Mouse (Mus musculus) layer of hippocampus, postnatal 36 days (tissue): ENCODE measurements at regions not wholly inside any gene's neighbourhood (a gene's known extent, or its start where the extent isn't known, plus 50 kb on each side); places are given as distances from the start of the nearest gene placed in this dataset.

Experiments used
- DNase-seq, 2 experiments: peaks; one replicate each; pipeline ENCODE4 v3.0.0; 2022

DNA sequence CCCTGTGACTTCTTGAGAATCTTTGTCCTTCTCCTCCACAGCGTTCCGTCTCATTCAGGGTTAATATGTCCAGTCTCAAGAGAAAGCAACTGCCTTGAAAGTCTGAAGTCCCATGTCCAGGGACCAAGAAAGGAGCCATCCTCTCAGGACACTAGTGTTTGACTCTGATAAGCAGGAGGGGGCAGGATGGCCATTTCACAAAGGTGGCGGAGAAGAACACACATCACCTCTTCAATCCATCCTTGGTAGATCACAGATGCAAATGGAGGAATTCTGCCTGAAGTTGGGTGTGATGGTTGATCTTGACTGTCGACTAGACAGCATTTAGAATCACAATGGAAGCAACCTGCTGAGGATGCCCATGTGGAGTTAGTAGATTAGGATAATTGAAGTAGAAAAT lies 360.9 kb downstream of the Cd83 start:
- no peak for DNase-seq

- no peak for DNase-seq
Observed at GRCm38 (mm10) chr13:44147841-44148240, 363.3 kb downstream of the Cd83 start.

GRCm38 (mm10) chr13:44149499-44149898 lies 364.9 kb downstream of the Cd83 start:
- DNase-seq, result no peak

GRCm38 (mm10) chr13:44151526-44151925 lies 367.0 kb downstream of the Cd83 start:
- DNase-seq, result no peak

GRCm38 (mm10) chr13:44152806-44153613 lies 368.4 kb downstream of the Cd83 start:
- DNase-seq, result no peak

DNA sequence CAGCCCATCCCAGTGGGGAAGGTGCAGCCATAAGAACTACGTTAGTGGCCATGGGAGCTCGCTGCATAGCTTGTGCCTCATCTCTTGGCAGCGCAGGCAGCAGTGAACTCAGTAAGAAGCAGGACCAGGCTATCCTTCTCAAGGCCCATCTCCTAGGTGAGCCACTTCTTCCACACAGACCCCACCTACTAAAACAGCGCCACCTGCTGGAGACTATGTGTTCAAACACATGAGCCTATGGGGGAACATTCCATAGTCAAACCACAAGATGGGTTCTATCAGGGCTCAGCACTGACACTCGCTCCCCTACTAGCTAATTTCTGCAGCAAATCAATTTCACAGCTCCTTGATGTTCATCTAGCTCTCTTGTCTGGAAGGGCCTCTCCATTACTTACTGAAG lies 369.2 kb downstream of the Cd83 start:
- no peak for DNase-seq

DNA sequence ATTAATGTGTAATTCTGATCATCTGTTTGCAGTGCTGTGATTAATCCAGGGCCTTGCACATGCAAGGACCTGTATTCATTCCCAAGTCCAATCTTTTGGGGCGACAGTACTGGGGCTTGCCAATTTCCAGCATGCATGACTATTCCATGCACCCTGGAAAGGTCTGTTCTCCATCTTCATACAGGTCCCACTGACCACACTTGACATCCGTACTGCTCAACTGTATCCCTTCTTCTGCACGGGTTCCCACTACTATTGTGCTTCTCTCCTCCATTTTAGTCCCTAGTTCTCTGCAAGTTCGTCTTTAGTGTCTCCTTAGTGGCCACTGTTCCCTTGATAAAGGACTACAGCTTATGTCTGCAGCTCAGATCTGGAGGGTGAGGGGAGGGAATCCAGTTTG lies 371.4 kb downstream of the Cd83 start:
- DNase-seq, result no peak

DNA sequence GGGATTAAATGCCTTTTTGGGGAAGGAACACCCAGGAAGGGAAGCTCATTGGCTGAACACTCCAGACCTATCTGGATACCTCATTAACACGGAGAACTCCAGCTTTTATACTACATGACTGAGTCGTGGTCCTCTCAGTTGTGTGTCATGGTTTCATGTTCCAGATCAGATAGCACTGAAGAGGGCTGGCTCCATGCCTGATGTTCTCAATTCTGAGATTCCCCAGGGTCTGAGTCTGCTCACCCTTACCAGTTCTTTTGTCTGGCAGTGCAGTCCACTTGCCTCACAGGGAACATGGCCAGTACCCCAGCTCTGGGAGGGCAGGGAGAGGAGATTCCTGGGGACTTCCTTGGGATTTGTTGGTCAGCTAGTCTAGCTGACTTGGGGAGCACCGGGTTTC lies 372.0 kb downstream of the Cd83 start:
- no peak for DNase-seq

DNA sequence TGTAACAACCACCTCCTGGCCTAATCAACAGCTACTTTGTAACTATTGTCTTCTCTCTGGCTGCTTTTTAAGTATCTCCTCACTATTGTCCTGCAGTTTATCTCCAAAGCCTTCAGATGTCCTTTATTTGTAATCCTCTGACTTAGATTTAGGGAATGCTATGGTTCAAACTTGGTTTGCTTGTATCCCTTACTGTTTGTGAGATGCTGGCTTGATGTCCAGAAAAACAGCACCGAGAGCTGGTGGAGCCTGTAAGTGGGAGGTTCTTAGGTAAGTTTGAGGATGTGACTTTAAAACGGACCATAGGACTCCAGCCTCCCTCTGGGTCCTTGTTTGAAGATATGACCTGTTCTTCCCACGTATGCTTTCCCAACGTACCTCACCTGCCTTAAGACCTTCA lies 372.7 kb downstream of the Cd83 start:
- no peak for DNase-seq

- DNase-seq, result no peak
Observed at GRCm38 (mm10) chr13:44158364-44158763, 373.8 kb downstream of the Cd83 start.

DNA sequence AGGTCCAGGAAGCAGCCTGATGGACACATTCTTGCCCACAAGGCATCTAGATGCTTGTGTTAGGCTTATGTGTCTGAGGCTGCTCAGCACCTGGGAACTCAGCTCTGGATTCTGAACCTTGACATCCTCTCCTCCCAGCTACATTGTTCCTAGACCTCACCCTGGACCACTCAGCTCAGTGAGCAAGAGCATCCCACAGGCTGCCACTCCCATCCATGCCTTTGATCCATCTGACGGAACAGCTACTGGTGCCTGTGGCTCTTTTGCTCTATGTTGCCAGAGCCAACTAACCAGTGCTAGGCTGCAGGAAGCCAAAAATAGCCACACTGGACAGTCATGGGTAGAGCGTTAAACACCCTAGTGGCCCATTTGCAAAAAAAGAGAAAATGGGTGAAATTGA lies 374.8 kb downstream of the Cd83 start:
- no peak for DNase-seq

GRCm38 (mm10) chr13:44164746-44165145 lies 380.2 kb downstream of the Cd83 start:
- no peak for DNase-seq

GRCm38 (mm10) chr13:44167186-44167585 lies 382.6 kb downstream of the Cd83 start:
- peak; percentile 30 to 31 for DNase-seq

GRCm38 (mm10) chr13:44168186-44168585 lies 383.6 kb downstream of the Cd83 start:
- DNase-seq, result no peak

GRCm38 (mm10) chr13:44171639-44172038 lies 387.1 kb downstream of the Cd83 start:
- DNase-seq, result no peak

GRCm38 (mm10) chr13:44172701-44173100 lies 388.1 kb downstream of the Cd83 start:
- no peak for DNase-seq

DNA sequence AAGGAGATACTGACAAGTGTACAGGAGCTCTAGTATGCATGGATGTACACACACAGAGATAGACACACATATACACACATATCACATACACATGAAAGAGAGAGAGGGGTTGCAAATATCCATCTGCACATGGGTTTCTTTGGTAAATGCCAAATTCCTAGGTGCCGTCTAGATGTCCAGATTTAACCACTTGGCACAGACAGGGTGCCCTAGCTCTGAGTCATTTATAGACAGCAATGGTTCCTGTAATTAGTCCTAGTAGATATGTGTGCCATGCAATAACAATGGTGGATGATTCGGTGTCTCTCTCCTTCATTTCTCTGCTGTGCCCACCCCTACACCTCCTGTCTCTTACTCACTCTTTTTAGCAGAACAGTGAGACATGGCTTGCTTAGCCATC lies 389.7 kb downstream of the Cd83 start:
- no peak for DNase-seq

- no peak for DNase-seq
Observed at GRCm38 (mm10) chr13:44175300-44176036, 390.9 kb downstream of the Cd83 start.

DNA sequence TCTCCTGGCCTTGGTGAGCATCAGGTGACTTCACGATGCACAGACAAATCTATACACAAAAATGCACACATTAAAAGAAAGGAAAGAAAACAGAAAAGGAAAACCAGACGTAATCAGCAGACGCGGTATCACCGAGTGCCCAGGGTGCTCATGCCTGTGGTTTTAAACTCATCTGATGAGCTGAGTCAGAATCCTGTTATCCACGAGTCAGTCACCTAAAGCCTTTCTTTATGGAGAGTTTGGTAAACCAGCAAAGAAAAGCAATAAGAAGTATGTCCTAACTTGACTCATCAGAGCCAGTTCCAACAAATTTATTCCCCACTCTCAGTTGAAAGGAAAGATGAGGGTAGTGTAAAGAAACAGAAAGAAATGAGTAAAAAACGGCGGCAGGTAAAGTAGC lies 391.5 kb downstream of the Cd83 start:
- no peak for DNase-seq

DNA sequence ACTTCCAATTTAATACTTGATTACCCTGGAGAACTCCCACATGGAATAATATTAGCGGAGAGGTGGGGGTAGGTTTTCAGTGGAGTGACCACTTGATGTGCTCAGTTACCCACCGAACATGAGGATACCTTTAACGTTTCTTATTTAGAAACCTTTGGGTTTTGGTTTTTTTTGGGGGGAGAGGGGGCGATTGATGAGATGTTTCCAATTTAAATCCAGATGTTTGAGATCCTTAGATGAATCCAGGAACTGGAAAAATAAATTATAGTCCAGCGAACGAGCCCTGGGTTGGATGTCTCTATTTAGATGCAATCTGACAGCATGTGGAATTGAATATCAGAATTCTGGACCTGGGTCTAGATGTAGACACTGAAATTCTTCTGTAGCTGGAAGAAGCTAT lies 393.4 kb downstream of the Cd83 start:
- no peak for DNase-seq

DNA sequence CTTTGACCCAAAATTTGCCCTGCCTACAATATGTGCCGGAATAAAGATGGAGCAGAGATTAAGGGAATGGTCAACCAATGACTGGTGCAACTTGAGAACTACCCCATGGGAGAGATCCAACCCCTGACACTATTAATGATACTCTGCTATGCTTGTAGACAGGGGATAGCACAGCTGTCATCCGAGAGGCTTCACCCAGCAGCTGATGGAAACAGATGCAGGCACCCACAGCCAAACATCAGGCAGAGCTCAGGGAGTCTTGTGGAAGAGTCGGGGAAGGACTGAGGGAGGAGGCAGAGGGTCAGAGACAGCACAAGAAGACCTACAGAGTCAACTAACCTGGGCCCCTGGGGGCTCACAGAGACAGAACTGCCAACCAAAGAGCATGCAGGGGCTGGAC lies 395.8 kb downstream of the Cd83 start:
- DNase-seq, result no peak

DNA sequence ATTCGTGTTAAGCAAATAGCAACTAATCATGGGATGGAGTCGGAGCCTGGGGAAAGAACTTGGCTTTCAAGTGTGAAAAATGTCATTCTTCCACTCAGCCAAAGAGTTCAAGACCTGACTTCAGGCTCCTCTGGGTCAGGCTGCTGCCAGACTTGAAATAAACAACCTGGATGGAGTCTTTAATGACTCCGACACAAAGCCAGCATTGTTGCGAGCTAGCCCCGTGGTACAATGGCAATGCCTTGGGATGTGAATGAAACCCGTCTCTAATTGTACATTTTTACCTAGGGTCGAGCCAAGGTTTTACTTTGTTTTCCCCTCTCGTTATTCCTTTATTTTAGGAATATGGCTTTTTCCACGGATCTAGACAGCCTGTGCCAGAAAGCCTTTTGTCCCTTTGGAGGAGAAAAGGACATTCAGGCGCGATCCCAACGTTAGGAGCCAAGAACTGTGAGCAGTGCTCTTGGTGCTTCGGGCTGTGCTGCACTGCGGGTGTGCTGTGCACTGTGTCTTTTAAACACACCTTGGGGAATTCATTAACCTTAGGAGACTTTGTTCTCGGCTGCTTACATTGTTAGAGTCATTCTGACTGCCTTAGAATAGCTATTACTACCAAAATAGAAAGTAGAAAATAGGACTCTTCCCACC lies 398.1 kb downstream of the Cd83 start:
- no peak for DNase-seq

GRCm38 (mm10) chr13:44195365-44195764 lies 410.8 kb downstream of the Cd83 start:
- DNase-seq, result no peak

DNA sequence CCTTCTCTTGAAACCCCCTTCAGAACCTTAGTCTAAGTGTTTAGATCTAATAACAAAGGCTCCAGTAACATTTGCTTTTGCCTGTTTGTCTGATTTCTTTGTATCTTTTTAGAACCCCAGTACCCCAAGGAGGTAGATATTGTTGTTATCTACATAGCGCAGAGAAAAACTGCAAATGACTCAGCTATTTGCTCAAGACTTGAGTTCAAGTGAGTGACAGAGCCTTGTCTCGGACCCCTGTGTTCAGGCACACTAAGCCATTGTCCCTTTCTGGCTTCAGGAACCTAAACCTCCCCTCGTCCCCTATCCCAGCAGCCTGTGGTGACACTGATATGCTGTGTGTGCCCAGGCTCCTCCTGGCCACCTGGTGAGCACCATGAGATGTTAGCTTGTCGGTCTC lies 421.5 kb downstream of the Cd83 start:
- no peak for DNase-seq
